Comparison of ENCODE assay signal across 14 mouse cellular contexts in genomic region chr2:172911715-172912114, GRCm38 (mm10). TPM values are rescaled to one million over a fixed set of nuclear protein-coding genes. Genes with fewer than 3 reads are reported as not detected.
DNase-seq lines count a peak whose midpoint lies in the region; ATAC-seq lines count a peak whose summit lies in the region.
"Had no signal": no experiment of that assay in that cellular context is flagged by ENCODE, and none has a peak within 500 bp of the region (broad histone marks: within the 10 kb centered on the region; RNA-seq: fewer than 3 reads in every experiment).

No protein-coding gene starts in this region.

- H3K27me3 ChIP-seq in intestine, embryonic 15.5 days (replicated peaks), result no peaks in the 10 kb centered on the region
- H3K27me3 ChIP-seq in intestine, embryonic 16.5 days (replicated peaks; ENCODE audit: control insufficient read depth, insufficient read depth, low read length), result no peaks in the 10 kb centered on the region
- no peaks in the 10 kb centered on the region for H3K27me3 ChIP-seq in heart, embryonic 12.5 days (replicated peaks)
- H3K27me3 ChIP-seq in limb, embryonic 11.5 days (ENCODE audit: control insufficient read depth, insufficient read depth, low read length), result no peaks in the 10 kb centered on the region
- H3K27me3 ChIP-seq: midbrain, embryonic 13.5 days; neural tube, embryonic 13.5 days had no signal

- H3K4me1 ChIP-seq in intestine, embryonic 15.5 days (replicated peaks), result peaks cover 6% of the 10 kb centered on the region; the same call in 1 of the 2 replicates
- H3K4me1 ChIP-seq in intestine, embryonic 16.5 days (ENCODE audit: control insufficient read depth, insufficient read depth, low read length), result peaks cover 3% of the 10 kb centered on the region; the same call in 1 of the 2 replicates
- peaks cover 77% of the 10 kb centered on the region for H3K4me1 ChIP-seq in heart, embryonic 12.5 days (replicated peaks)
- peaks cover 31% of the 10 kb centered on the region for H3K4me1 ChIP-seq in limb, embryonic 11.5 days (ENCODE audit: control insufficient read depth, insufficient read depth, low read length)

- H3K4me3 ChIP-seq in intestine, embryonic 15.5 days (replicated peaks), result no peak overlapping the region
- H3K4me3 ChIP-seq in intestine, embryonic 16.5 days (ENCODE audit: low read length), result no peak overlapping the region
- no peak overlapping the region for H3K4me3 ChIP-seq in heart, embryonic 12.5 days
- H3K4me3 ChIP-seq in limb, embryonic 11.5 days (ENCODE audit: low read depth, low read length), result no peak overlapping the region
- H3K4me3 ChIP-seq: erythroblast, embryonic 14.5 days; midbrain, embryonic 13.5 days; neural tube, embryonic 13.5 days had no signal

- ATAC-seq in intestine, embryonic 15.5 days, result 0 out of 2 replicates have a peak, but pooled peaks have one; percentile 8
- no peak for ATAC-seq in intestine, embryonic 16.5 days
- ATAC-seq in heart, embryonic 12.5 days (ENCODE audit: insufficient number of reproducible peaks, low FRiP score), result no peak
- ATAC-seq in limb, embryonic 11.5 days (ENCODE audit: insufficient number of reproducible peaks, low FRiP score, low TSS enrichment, low read depth), result no peak
- ATAC-seq: midbrain, embryonic 13.5 days had no signal

- peak; percentile 56 to 66 for DNase-seq in cerebellum, postnatal 10 days
- no peak for DNase-seq in cerebellum, postnatal 36 days
- DNase-seq in limb, embryonic 11.5 days (ENCODE audit: low spot score), result no peak
- DNase-seq in layer of hippocampus, adult 8-10 months (ENCODE audit: low spot score in 2 of 2), result no peak
- DNase-seq in kidney, adult 8-10 months, result no peak
- DNase-seq: kidney, postnatal 14 days; thymus, adult 18-20 months had no signal

- H3K9me3 ChIP-seq in intestine, embryonic 15.5 days, result no peaks in the 10 kb centered on the region
- H3K9me3 ChIP-seq in intestine, embryonic 16.5 days (ENCODE audit: control insufficient read depth, low read length), result no peaks in the 10 kb centered on the region
- H3K9me3 ChIP-seq in heart, embryonic 12.5 days (replicated peaks), result no peaks in the 10 kb centered on the region
- no peaks in the 10 kb centered on the region for H3K9me3 ChIP-seq in limb, embryonic 11.5 days (ENCODE audit: control insufficient read depth, low read length)
- H3K9me3 ChIP-seq: midbrain, embryonic 13.5 days; neural tube, embryonic 13.5 days had no signal

- 59% methylated on average over 5 of the region's 5 CpGs for WGBS in intestine, embryonic 15.5 days
- 52% methylated on average over 5 of the region's 5 CpGs for WGBS in intestine, embryonic 16.5 days
- 24% methylated on average over 5 of the region's 5 CpGs for WGBS in heart, embryonic 12.5 days
- WGBS in limb, embryonic 11.5 days, result 45% methylated on average over 5 of the region's 5 CpGs

- 0 out of 2 replicates have a peak overlapping the region, but pooled peaks have one; percentile 23 for H3K27ac ChIP-seq in intestine, embryonic 15.5 days
- H3K27ac ChIP-seq in intestine, embryonic 16.5 days (ENCODE audit: low read length), result no peak overlapping the region
- 0 out of 2 replicates have a peak overlapping the region, but pooled peaks have one; percentile 30 for H3K27ac ChIP-seq in heart, embryonic 12.5 days (ENCODE audit: poor library complexity, severe bottlenecking)
- peak overlapping the region; percentile 38; the same call in 1 of the 2 replicates for H3K27ac ChIP-seq in limb, embryonic 11.5 days (replicated peaks; ENCODE audit: low read depth, low read length)
- H3K27ac ChIP-seq: hindbrain, embryonic 14.5 days; midbrain, embryonic 13.5 days; neural tube, embryonic 13.5 days had no signal

- H3K9ac ChIP-seq in intestine, embryonic 15.5 days, result no peak overlapping the region
- H3K9ac ChIP-seq in intestine, embryonic 16.5 days (ENCODE audit: low read depth, low read length), result no peak overlapping the region
- H3K9ac ChIP-seq in heart, embryonic 12.5 days, result no peak overlapping the region
- no peak overlapping the region for H3K9ac ChIP-seq in limb, embryonic 11.5 days (ENCODE audit: low read length)
- H3K9ac ChIP-seq: hindbrain, embryonic 14.5 days; midbrain, embryonic 13.5 days; neural tube, embryonic 13.5 days had no signal

- H3K4me2 ChIP-seq in intestine, embryonic 15.5 days (replicated peaks), result no peak overlapping the region
- H3K4me2 ChIP-seq in intestine, embryonic 16.5 days (ENCODE audit: low read depth, low read length), result no peak overlapping the region
- H3K4me2 ChIP-seq in heart, embryonic 12.5 days, result no peak overlapping the region
- no peak overlapping the region for H3K4me2 ChIP-seq in limb, embryonic 11.5 days (ENCODE audit: low read depth, severe bottlenecking)
- H3K4me2 ChIP-seq: hindbrain, embryonic 14.5 days; midbrain, embryonic 13.5 days; neural tube, embryonic 13.5 days had no signal

- H3K36me3 ChIP-seq in intestine, embryonic 15.5 days, result no peaks in the 10 kb centered on the region
- H3K36me3 ChIP-seq in intestine, embryonic 16.5 days (ENCODE audit: control insufficient read depth, insufficient read depth, low read length), result no peaks in the 10 kb centered on the region
- H3K36me3 ChIP-seq in heart, embryonic 12.5 days, result 0 out of 2 replicates have a peak, but pooled peaks cover 7% of the 10 kb centered on the region
- no peaks in the 10 kb centered on the region for H3K36me3 ChIP-seq in limb, embryonic 11.5 days (ENCODE audit: control insufficient read depth, insufficient read depth, low read length)
- H3K36me3 ChIP-seq: midbrain, embryonic 13.5 days; neural tube, embryonic 13.5 days had no signal

RNA-seq across cellular contexts. Expression of gene Bmp7, which starts 28.4 kb away (rescaled TPM):
- 17.4 and 22.4 TPM in 2 replicates for polyA plus RNA-seq in intestine, embryonic 15.5 days (2015; fragmentation: Nextera tagmentation; extraction: Ambion mirVana)
- polyA plus RNA-seq in intestine, embryonic 16.5 days (2015; fragmentation: Nextera tagmentation; extraction: Ambion mirVana), result 19.6 and 24.9 TPM in 2 replicates
- 67.2 and 70.8 TPM in 2 replicates for polyA plus RNA-seq in heart, embryonic 12.5 days (2016; fragmentation: Nextera tagmentation; extraction: Ambion mirVana)
- polyA plus RNA-seq in limb, embryonic 11.5 days (2014; fragmentation: Nextera tagmentation; extraction: Ambion mirVana), result 38.1 and 40.9 TPM in 2 replicates
- 1 to 10 TPM; 7.1 to 9.8 (median 8.6) TPM for total RNA-seq in layer of hippocampus, adult 8-10 months (2022)
- polyA plus RNA-seq: erythroblast, embryonic 14.5 days had no signal

Comparison
In these comparisons a context has a peak if more than half of its experiments do, and no peak if none do; other contexts are left out.
1. DNase-seq: peak in cerebellum, postnatal 10 days (2 of 2); none in cerebellum, postnatal 36 days (0 of 2), limb, embryonic 11.5 days (single experiment), layer of hippocampus, adult 8-10 months (0 of 2) and kidney, adult 8-10 months (0 of 2).